Mouse (Mus musculus): ENCODE measurements at regions not wholly inside any gene's neighbourhood (a gene's known extent, or its start where the extent isn't known, plus 50 kb on each side); places are given as distances from the start of the nearest gene placed in this dataset.

- TF ChIP-seq CTCF (IDR thresholded peaks at IDR 0.05; ENCODE audit: borderline replicate concordance, insufficient read depth, low read length) (no peak), POLR2A (IDR thresholded peaks at IDR 0.05; ENCODE audit: low read depth, low read length) (no peak)
These were observed 96.6 kb upstream of the Hs6st1 start for GRCm38 (mm10) chr1:35971435-35972189.

All from embryonic fibroblast, embryonic 13.5 days (primary cell).